Mouse (Mus musculus): ENCODE measurements around the gene Olfr181.

The Olfr181 gene

DNA sequence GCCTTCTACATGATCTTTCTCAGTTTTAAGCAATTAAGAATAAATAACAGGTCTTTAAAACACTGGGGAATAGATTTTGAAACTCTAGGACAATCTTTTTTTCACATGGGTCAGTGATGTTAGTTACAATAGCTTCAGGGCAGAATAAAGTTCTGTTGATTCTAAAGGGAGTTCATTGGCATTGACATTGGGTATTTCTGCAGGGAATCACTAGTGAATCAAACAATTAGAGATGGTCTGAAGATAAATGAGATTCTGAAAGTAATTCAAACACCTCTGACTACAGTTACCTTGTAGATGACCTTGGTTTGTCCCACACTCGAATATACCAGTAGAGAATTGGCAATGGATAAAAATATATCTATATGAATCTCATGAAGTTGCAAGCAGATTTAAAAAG, at the start of gene Olfr181:
TSS of gene Olfr181 (minus strand) at position 101 of the 400 bp plus-strand sequence.
- no peak for DNase-seq (ENCODE audit: low spot score in 2 of 2)

DNA sequence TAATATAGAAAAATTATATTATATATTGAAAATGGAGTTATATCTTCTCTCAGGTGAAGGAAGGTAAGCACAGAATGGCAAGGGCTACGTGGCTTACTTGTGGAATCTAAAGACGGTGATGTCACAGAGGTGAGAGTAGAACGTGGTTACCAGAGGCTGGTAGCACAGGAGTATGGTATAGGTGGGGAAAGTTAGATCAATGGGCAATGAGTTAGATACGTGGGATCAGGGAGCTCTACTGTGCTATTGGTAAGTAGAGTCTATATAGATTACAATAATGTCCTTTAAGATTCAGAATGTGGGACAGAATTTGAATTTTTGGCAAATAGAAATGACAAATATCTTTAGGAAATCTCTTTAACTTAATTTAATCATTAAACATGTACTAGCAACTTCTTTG, 737 bp upstream of the Olfr181 start, which contains the start of gene Olfr180:
TSS of gene Olfr180 (minus strand) at position 101 of the 400 bp plus-strand sequence.
- no peak for DNase-seq (ENCODE audit: low spot score in 2 of 2)

DNA sequence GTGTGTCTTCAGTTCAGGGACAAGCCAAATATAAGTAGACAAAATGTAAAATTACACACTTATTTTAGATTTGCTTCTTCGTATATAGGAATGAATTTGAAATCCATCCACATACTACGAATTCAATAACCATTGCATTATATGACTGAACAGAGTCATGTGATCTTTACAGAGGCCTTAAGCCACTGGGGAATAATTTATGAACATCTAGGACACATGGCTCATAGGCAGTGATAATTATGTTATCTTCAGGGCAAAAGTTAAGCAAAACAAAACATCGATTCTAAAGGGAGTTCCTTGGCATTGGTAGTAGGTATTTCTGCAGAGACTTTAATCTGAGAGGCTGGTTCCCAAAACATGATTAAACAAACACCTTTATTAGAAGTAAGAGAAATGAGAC, 36.6 kb downstream of the Olfr181 start, which contains the start of gene Olfr178:
TSS of gene Olfr178 (minus strand) at position 101 of the 400 bp plus-strand sequence.
- no peak for DNase-seq (ENCODE audit: low spot score in 2 of 2)

DNA sequence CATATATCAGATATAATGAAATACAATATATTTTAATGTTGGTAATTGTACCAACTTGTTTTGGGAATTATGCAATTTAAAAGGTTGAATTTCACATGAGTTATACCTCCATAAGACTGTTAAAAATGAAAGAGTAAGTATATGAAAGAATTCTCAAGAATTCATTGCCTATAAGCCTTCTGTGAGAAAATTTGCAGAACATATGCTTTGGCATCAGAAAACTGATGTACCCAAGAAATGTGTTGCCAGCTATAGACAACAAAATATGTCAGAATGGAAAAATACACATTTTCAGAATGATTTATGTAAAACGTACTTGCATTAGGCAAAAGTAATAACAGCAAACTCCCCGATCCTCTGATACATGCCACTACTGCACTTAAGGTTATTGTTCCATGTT, 44.1 kb downstream of the Olfr181 start:
- no peak for DNase-seq (ENCODE audit: low spot score in 2 of 2)
